Mouse (Mus musculus): ENCODE measurements around the gene Rflnb.

DNA sequence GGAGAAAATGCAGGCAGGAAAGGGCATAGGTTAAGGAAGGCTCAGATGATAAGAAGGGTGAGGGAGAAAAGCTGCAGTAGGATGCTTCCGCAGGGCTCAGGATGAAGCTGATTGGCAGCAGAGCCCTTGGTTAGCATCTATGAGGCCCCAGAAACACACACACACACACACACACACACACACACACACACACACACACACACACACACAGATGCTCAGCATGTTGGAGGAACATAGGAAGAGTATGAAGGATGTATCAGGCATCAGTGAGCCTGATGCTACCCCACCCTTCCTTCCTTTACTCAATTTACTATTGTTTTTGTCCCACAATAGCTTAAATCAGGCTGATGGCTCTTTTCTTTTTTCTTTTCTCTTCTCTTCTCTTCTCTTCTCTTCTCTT is 43.0 kb downstream of the Rflnb start:
- TF ChIP-seq CTCF (conservative IDR thresholded peaks at IDR 0.05; ENCODE audit: low read length) (no peak), POU5F1 (IDR thresholded peaks at IDR 0.05; ENCODE audit: borderline replicate concordance, low read length) (no peak)
